Comparison of ENCODE assay signal across 8 mouse cellular contexts in genomic region chr6:90988299-90988625, GRCm38 (mm10). TPM values are rescaled to one million over a fixed set of nuclear protein-coding genes. Genes with fewer than 3 reads are reported as not detected.
A peak's percentile ranks its signal among the peaks of the same experiment; 100 is the strongest.
DNase-seq lines count a peak whose midpoint lies in the region; ATAC-seq and TF ChIP-seq lines count a peak whose summit lies in the region.

No protein-coding gene starts in this region.

- no peak for DNase-seq in frontal cortex, postnatal 36 days (ENCODE audit: low spot score in 2 of 2)
- no peak for DNase-seq in testis, postnatal 14 days (ENCODE audit: low spot score)
- DNase-seq in liver, embryonic 11.5 days (ENCODE audit: low spot score): no peak
- DNase-seq in left cerebral cortex, adult 8-10 months (ENCODE audit: low spot score in 2 of 2): no peak
- no peak for DNase-seq in urinary bladder, postnatal 25 days (ENCODE audit: low spot score)

- H3K9me3 ChIP-seq in liver, embryonic 11.5 days (ENCODE audit: control insufficient read depth, low read length): no peaks in the 10 kb centered on the region; the same call in 1 of the 2 replicates

- ATAC-seq in frontal cortex, adult (ENCODE audit: low TSS enrichment): peak; percentile 17
- peak; percentile 16 for ATAC-seq in liver, embryonic 11.5 days (replicated peaks; ENCODE audit: low FRiP score)
- no peak for ATAC-seq in erythroid progenitor cell, adult 5-6 weeks (replicated peaks; ENCODE audit: low FRiP score, poor library complexity, severe bottlenecking)

- no peak for TF ChIP-seq CTCF in testis, adult 2 months (IDR thresholded peaks at IDR 0.05; ENCODE audit: control insufficient read depth, insufficient read depth, insufficient replicate concordance, low read depth, low read length)

- H3K27ac ChIP-seq in testis, adult 2 months (ENCODE audit: control insufficient read depth, insufficient read depth, low read depth, low read length): no peak overlapping the region
- H3K27ac ChIP-seq in liver, embryonic 11.5 days (ENCODE audit: low read depth, low read length): peak overlapping the region; percentile 28

- peaks cover 8% of the 10 kb centered on the region for H3K4me1 ChIP-seq in testis, adult 2 months (ENCODE audit: control insufficient read depth, insufficient read depth, low read length)
- peaks cover 19% of the 10 kb centered on the region for H3K4me1 ChIP-seq in liver, embryonic 11.5 days (replicated peaks; ENCODE audit: control insufficient read depth, insufficient read depth, low read length)

- no peaks in the 10 kb centered on the region for H3K36me3 ChIP-seq in testis, adult 2 months (ENCODE audit: control insufficient read depth, insufficient read depth, low read length)
- H3K36me3 ChIP-seq in liver, embryonic 11.5 days (ENCODE audit: control insufficient read depth, insufficient read depth, low read length): no peaks in the 10 kb centered on the region

- no peak for TF ChIP-seq POLR2A in testis, adult 2 months (IDR thresholded peaks at IDR 0.05; ENCODE audit: control insufficient read depth, low read depth, low read length)

- 1% methylated on average over 41 of the region's 59 CpGs for WGBS in liver, embryonic 11.5 days

- peak overlapping the region; percentile 80 for H3K4me3 ChIP-seq in testis, adult 2 months (ENCODE audit: control insufficient read depth, low read depth, low read length)
- H3K4me3 ChIP-seq in liver, embryonic 11.5 days (ENCODE audit: low read depth, low read length): peak overlapping the region; percentile 82

- no peaks in the 10 kb centered on the region; the same call in 1 of the 2 replicates for H3K27me3 ChIP-seq in testis, adult 2 months (ENCODE audit: control insufficient read depth, insufficient read depth, low read length)
- peaks cover 14% of the 10 kb centered on the region for H3K27me3 ChIP-seq in liver, embryonic 11.5 days (replicated peaks; ENCODE audit: control insufficient read depth, insufficient read depth, low read length)

- H3K4me2 ChIP-seq in liver, embryonic 11.5 days: peak overlapping the region; percentile 100

- H3K9ac ChIP-seq in liver, embryonic 11.5 days (ENCODE audit: low read depth, low read length): peak overlapping the region; percentile 75

RNA-seq across cellular contexts. Expression of gene Iqsec1, which starts 0.2 kb away (rescaled TPM):
- 47.2 and 49.8 TPM in 2 replicates for polyA plus RNA-seq in testis, adult 2 months (2012; rRNA removed)
- polyA plus RNA-seq in liver, embryonic 11.5 days (2014; fragmentation: Nextera tagmentation; extraction: Ambion mirVana): 5.6 and 9.1 TPM in 2 replicates
- 88.0 and 89.4 TPM in 2 replicates for total RNA-seq in erythroid progenitor cell, adult 5-6 weeks (2015; ENCODE audit: low replicate concordance)
- total RNA-seq in erythroid progenitor cell, adult 5-6 weeks (2017; ENCODE audit: low replicate concordance): 23.0 and 41.4 TPM in 2 replicates
- 100 to 1,000 TPM; 334 to 403 (median 359) TPM for total RNA-seq in left cerebral cortex, adult 8-10 months (2022)
